Mouse (Mus musculus) embryonic facial prominence, embryonic 15.5 days (tissue): ENCODE data around the gene Ss18l2. TPM values are rescaled to one million over a fixed set of nuclear protein-coding genes. Genes with fewer than 3 reads are reported as not detected.

ENCODE experiments used
- ATAC-seq: fragments of 200-750 bp; cut with Nextera tagmentation; 2 replicates; pipeline ENCODE4 v1.8.0; 2017; ENCODE audit warnings: low read depth, moderate TSS enrichment; ENCODE audit not compliant: insufficient number of reproducible peaks, low FRiP score, low TSS enrichment
- H3K27ac ChIP-seq: fragments of 300-500 bp; sonication (generic); replicated peaks from 2 replicates; pipeline ENCODE4 v1.5.1; 2015; ENCODE audit warnings: mild to moderate bottlenecking, inconsistent platforms
- H3K27me3 ChIP-seq: fragments of 300-500 bp; sonication (generic); 2 replicates; pipeline ENCODE4 v1.6.1; 2015; ENCODE audit warnings: inconsistent platforms
- H3K36me3 ChIP-seq: fragments of 300-500 bp; sonication (generic); 2 replicates; pipeline ENCODE4 v1.6.1; 2015; ENCODE audit warnings: mild to moderate bottlenecking, inconsistent platforms
- H3K4me1 ChIP-seq: fragments of 300-500 bp; sonication (generic); 2 replicates; pipeline ENCODE4 v1.6.1; 2015; ENCODE audit warnings: inconsistent platforms
- H3K4me2 ChIP-seq: fragments of 300-500 bp; sonication (generic); replicated peaks from 2 replicates; pipeline ENCODE4 v1.6.1; 2015; ENCODE audit warnings: mild to moderate bottlenecking, inconsistent platforms
- H3K4me3 ChIP-seq: fragments of 300-500 bp; sonication (generic); replicated peaks from 2 replicates; pipeline ENCODE4 v1.5.1; 2015; ENCODE audit warnings: mild to moderate bottlenecking, inconsistent platforms
- H3K9ac ChIP-seq: fragments of 300-500 bp; sonication (generic); 2 replicates; pipeline ENCODE4 v1.6.1; 2015; ENCODE audit warnings: inconsistent platforms
- H3K9me3 ChIP-seq: fragments of 300-500 bp; sonication (generic); replicated peaks from 2 replicates; pipeline ENCODE4 v1.6.1; 2016; ENCODE audit warnings: inconsistent platforms
- WGBS: fragments of 180-500 bp; shearing (Covaris S2); methylation state at CpG from one replicate; pipeline ENCODE4 v1.1.7; 2015; 5-methylcytosine and 5-hydroxymethylcytosine counted together
- polyA plus RNA-seq: library from polyadenylated mRNA; unstranded; fragments of >200 nt; fragmentation: Nextera tagmentation; extraction: Ambion mirVana; gene quantifications from 2 replicates; pipeline ENCODE4 v1.2.1, GENCODE M21; 2015

The Ss18l2 gene
- 111 and 116 TPM in 2 replicates for polyA plus RNA-seq

- peak within 1 kb of the TSS; percentile 90 for H3K4me3 ChIP-seq
- H3K27me3 ChIP-seq = no peaks in the 10 kb centered on the region
- peaks cover 29% of the 10 kb centered on the region for H3K4me1 ChIP-seq
- peak within 1 kb of the TSS; percentile 94 for H3K27ac ChIP-seq
- ATAC-seq = peak; percentile 100
- peaks cover 14% of the 10 kb centered on the region for H3K36me3 ChIP-seq
- WGBS = 4% methylated on average over 37 of the region's 37 CpGs
- H3K4me2 ChIP-seq = peak within 1 kb of the TSS; percentile 72
- H3K9ac ChIP-seq = peak within 1 kb of the TSS; percentile 95
- H3K9me3 ChIP-seq = no peaks in the 10 kb centered on the region
These were observed at the start of gene Ss18l2 for GRCm38 (mm10) chr9:121709898-121710583. TSS of gene Ss18l2 (plus strand) at chr9:121710329.

GRCm38 (mm10) chr9:121663467-121663866 lies 46.7 kb upstream of the Ss18l2 start:
- 72% methylated on average over 6 of the region's 6 CpGs for WGBS
- Histone ChIP-seq H3K27ac (no peak overlapping the region), H3K27me3 (peaks cover 19% of the 10 kb centered on the region), H3K36me3 (no peaks in the 10 kb centered on the region), H3K4me1 (0 out of 2 replicates have a peak, but pooled peaks cover 5% of the 10 kb centered on the region), H3K4me3 (no peak overlapping the region), H3K9me3 (no peaks in the 10 kb centered on the region), H3K4me2 (no peak overlapping the region), H3K9ac (no peak overlapping the region)
- ATAC-seq = no peak

GRCm38 (mm10) chr9:121664104-121664503 lies 46.0 kb upstream of the Ss18l2 start:
- WGBS = 63% methylated on average over 5 of the region's 5 CpGs
- H3K4me2 ChIP-seq = no peak overlapping the region
- no peaks in the 10 kb centered on the region for H3K36me3 ChIP-seq
- peaks cover 5% of the 10 kb centered on the region; the same call in 1 of the 2 replicates for H3K4me1 ChIP-seq
- no peak overlapping the region for H3K9ac ChIP-seq
- no peak overlapping the region for H3K4me3 ChIP-seq
- no peak for ATAC-seq
- H3K27ac ChIP-seq = no peak overlapping the region
- peaks cover 26% of the 10 kb centered on the region for H3K27me3 ChIP-seq
- H3K9me3 ChIP-seq = no peaks in the 10 kb centered on the region

- Histone ChIP-seq H3K9me3 (no peaks in the 10 kb centered on the region), H3K4me1 (peaks cover 18% of the 10 kb centered on the region), H3K4me3 (no peak overlapping the region), H3K27me3 (peaks cover 47% of the 10 kb centered on the region), H3K9ac (no peak overlapping the region), H3K27ac (no peak overlapping the region), H3K36me3 (no peaks in the 10 kb centered on the region), H3K4me2 (no peak overlapping the region)
- WGBS = 60% methylated on average over 16 of the region's 16 CpGs
- no peak for ATAC-seq
These were observed 43.0 kb upstream of the Ss18l2 start for GRCm38 (mm10) chr9:121666957-121667630.

- Histone ChIP-seq H3K4me3 (no peak overlapping the region), H3K4me2 (no peak overlapping the region), H3K4me1 (peaks cover 21% of the 10 kb centered on the region), H3K9ac (no peak overlapping the region), H3K27me3 (peaks cover 47% of the 10 kb centered on the region), H3K9me3 (no peaks in the 10 kb centered on the region), H3K27ac (no peak overlapping the region), H3K36me3 (no peaks in the 10 kb centered on the region)
- WGBS = 74% methylated on average over 11 of the region's 11 CpGs
- ATAC-seq = no peak
These were observed 42.3 kb upstream of the Ss18l2 start for GRCm38 (mm10) chr9:121667822-121668221.

GRCm38 (mm10) chr9:121669348-121669791 lies 40.8 kb upstream of the Ss18l2 start:
- H3K4me3 ChIP-seq = peak overlapping the region; percentile 37
- peaks cover 21% of the 10 kb centered on the region for H3K4me1 ChIP-seq
- H3K27ac ChIP-seq = no peak overlapping the region
- peak overlapping the region; percentile 68 for H3K4me2 ChIP-seq
- WGBS = 3% methylated on average over 28 of the region's 28 CpGs
- ATAC-seq = no peak
- no peaks in the 10 kb centered on the region for H3K9me3 ChIP-seq
- peak overlapping the region; percentile 22 for H3K9ac ChIP-seq
- H3K27me3 ChIP-seq = peaks cover 47% of the 10 kb centered on the region
- no peaks in the 10 kb centered on the region for H3K36me3 ChIP-seq

GRCm38 (mm10) chr9:121671300-121671699 lies 38.8 kb upstream of the Ss18l2 start:
- Histone ChIP-seq H3K36me3 (no peaks in the 10 kb centered on the region), H3K27ac (no peak overlapping the region), H3K9ac (no peak overlapping the region), H3K4me2 (no peak overlapping the region), H3K27me3 (peaks cover 42% of the 10 kb centered on the region), H3K4me1 (peaks cover 21% of the 10 kb centered on the region), H3K9me3 (no peaks in the 10 kb centered on the region), H3K4me3 (no peak overlapping the region)
- no peak for ATAC-seq
- WGBS = 30% methylated on average over 7 of the region's 7 CpGs

GRCm38 (mm10) chr9:121672311-121672710 lies 37.8 kb upstream of the Ss18l2 start:
- peaks cover 39% of the 10 kb centered on the region for H3K27me3 ChIP-seq
- H3K27ac ChIP-seq = no peak overlapping the region
- no peak overlapping the region for H3K9ac ChIP-seq
- no peaks in the 10 kb centered on the region for H3K9me3 ChIP-seq
- no peaks in the 10 kb centered on the region for H3K36me3 ChIP-seq
- peaks cover 21% of the 10 kb centered on the region for H3K4me1 ChIP-seq
- no peak for ATAC-seq
- WGBS = 51% methylated on average over 5 of the region's 5 CpGs
- no peak overlapping the region for H3K4me2 ChIP-seq
- no peak overlapping the region for H3K4me3 ChIP-seq

GRCm38 (mm10) chr9:121673716-121674115 lies 36.4 kb upstream of the Ss18l2 start:
- Histone ChIP-seq H3K9me3 (no peaks in the 10 kb centered on the region), H3K9ac (no peak overlapping the region), H3K4me2 (no peak overlapping the region), H3K27ac (no peak overlapping the region), H3K4me3 (no peak overlapping the region), H3K27me3 (peaks cover 25% of the 10 kb centered on the region), H3K36me3 (no peaks in the 10 kb centered on the region), H3K4me1 (peaks cover 16% of the 10 kb centered on the region)
- ATAC-seq = no peak
- WGBS = 77% methylated on average over 5 of the region's 5 CpGs

- H3K4me3 ChIP-seq = no peak overlapping the region
- no peaks in the 10 kb centered on the region for H3K36me3 ChIP-seq
- ATAC-seq = no peak
- H3K4me1 ChIP-seq = peaks cover 7% of the 10 kb centered on the region; the same call in 1 of the 2 replicates
- H3K4me2 ChIP-seq = no peak overlapping the region
- peaks cover 12% of the 10 kb centered on the region for H3K27me3 ChIP-seq
- no peaks in the 10 kb centered on the region for H3K9me3 ChIP-seq
- no peak overlapping the region for H3K27ac ChIP-seq
- WGBS = 79% methylated on average over 9 of the region's 9 CpGs
- no peak overlapping the region for H3K9ac ChIP-seq
These were observed 35.1 kb upstream of the Ss18l2 start for GRCm38 (mm10) chr9:121675011-121675410.

- H3K4me3 ChIP-seq = no peak overlapping the region
- H3K9me3 ChIP-seq = no peaks in the 10 kb centered on the region
- H3K9ac ChIP-seq = no peak overlapping the region
- peaks cover 6% of the 10 kb centered on the region; the same call in 1 of the 2 replicates for H3K4me1 ChIP-seq
- WGBS = 87% methylated on average over 2 of the region's 2 CpGs
- H3K27ac ChIP-seq = no peak overlapping the region
- H3K4me2 ChIP-seq = no peak overlapping the region
- H3K36me3 ChIP-seq = no peaks in the 10 kb centered on the region
- peaks cover 6% of the 10 kb centered on the region for H3K27me3 ChIP-seq
- no peak for ATAC-seq
These were observed 34.6 kb upstream of the Ss18l2 start for GRCm38 (mm10) chr9:121675556-121675955.
